Mouse (Mus musculus) megakaryocyte progenitor cell, adult 5-6 weeks (primary cell): ENCODE measurements around the gene Tmem210. TPM values are rescaled to one million over a fixed set of nuclear protein-coding genes. Genes with fewer than 3 reads are reported as not detected.

Experiments used
- ATAC-seq: replicated peaks from 2 replicates; pipeline ENCODE4 v1.8.0; 2016; ENCODE audit warnings: mild to moderate bottlenecking, moderate TSS enrichment, inconsistent platforms; ENCODE audit not compliant: poor library complexity
- total RNA-seq, 2 experiments: library from RNA; stranded (forward) in 1 of 2; stranded (reverse) in 1 of 2; fragments of 157-497, 149-512 nt in 1 of 2; fragments of 200-1000 nt in 1 of 2; gene quantifications; 2 replicates each; pipeline versions ENCODE4 v1.2.3 to v1.2.4; 2015 to 2017

Gene Tmem210
- total RNA-seq, 2 experiments from 2014 or later, result not detected

DNA sequence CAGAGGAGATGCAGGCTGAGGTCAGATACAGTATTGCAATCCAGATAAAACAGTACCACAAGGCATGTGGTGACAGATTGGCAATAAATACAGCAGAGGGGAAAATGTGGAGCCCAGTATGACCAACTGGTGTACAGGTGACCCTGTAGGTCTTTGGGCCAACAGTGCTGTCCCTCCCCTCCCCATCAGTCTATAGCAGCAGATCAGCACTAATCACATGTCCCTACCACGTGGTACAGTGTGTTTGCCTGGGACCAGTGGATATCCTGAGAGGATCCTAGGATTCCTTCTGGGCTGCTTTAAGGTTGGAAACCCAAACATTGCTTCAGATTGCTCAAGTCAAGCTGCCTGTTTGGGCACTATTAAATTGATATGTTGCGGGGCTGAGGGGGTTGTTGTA lies 45.6 kb downstream of the Tmem210 start:
- no peak for ATAC-seq

DNA sequence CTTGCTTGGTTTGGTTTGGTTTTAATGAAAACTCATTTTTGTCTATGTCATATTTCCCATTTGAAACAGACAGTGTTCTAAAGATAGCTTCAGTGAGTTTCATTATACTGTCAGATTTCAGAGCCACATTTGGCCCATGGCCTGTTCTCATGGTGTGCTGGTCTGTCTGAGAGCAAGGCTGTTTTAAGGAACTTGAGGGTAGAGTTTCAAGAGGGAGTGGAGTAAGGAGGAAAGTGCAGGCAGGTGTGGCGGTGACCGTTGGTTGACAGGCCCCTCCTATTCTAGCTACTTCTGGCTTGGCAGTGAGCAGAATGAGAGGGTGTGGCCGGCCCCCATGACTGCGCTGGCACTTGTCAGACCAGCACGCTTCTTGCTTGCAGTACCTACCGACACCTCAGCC lies 50.4 kb downstream of the Tmem210 start:
- ATAC-seq, result peak; percentile 93

Other genes with a start within 250 kb of the Tmem210 start
Only the 30 nearest of the 34 such genes appear.
- not detected in 2 replicates for gene Noxa1, start 193.0 kb upstream of the Tmem210 start, total RNA-seq (2015)
- gene Noxa1, start 193.0 kb upstream of the Tmem210 start, total RNA-seq (2017), result not detected in 2 replicates
- 0.42 and 0.51 TPM in 2 replicates for gene Nrarp, start 107.4 kb upstream of the Tmem210 start, total RNA-seq (2015)
- gene Nrarp, start 107.4 kb upstream of the Tmem210 start, total RNA-seq (2017), result 0.78 and 1.3 TPM in 2 replicates
- 11.4 and 12.5 TPM in 2 replicates for gene Tor4a, start 91.3 kb upstream of the Tmem210 start, total RNA-seq (2015)
- gene Tor4a, start 91.3 kb upstream of the Tmem210 start, total RNA-seq (2017), result 16.1 and 17.6 TPM in 2 replicates
- 23.7 and 28.9 TPM in 2 replicates for gene Nelfb, start 76.7 kb upstream of the Tmem210 start, total RNA-seq (2015)
- gene Nelfb, start 76.7 kb upstream of the Tmem210 start, total RNA-seq (2017), result 35.8 and 38.7 TPM in 2 replicates
- gene Stpg3, start 73.5 kb upstream of the Tmem210 start, total RNA-seq (2015), result 0.30 TPM in 1 of 2 replicates, not detected in the other
- 0.54 TPM in 1 of 2 replicates, not detected in the other for gene Stpg3, start 73.5 kb upstream of the Tmem210 start, total RNA-seq (2017)
- not detected in 2 replicates for gene Fam166a, start 69.4 kb upstream of the Tmem210 start, total RNA-seq (2015)
- gene Fam166a, start 69.4 kb upstream of the Tmem210 start, total RNA-seq (2017), result not detected in 2 replicates
- gene Tubb4b, start 63.4 kb upstream of the Tmem210 start, total RNA-seq (2015), result 435 and 440 TPM in 2 replicates
- 571 and 580 TPM in 2 replicates for gene Tubb4b, start 63.4 kb upstream of the Tmem210 start, total RNA-seq (2017)
- not detected in 2 replicates for gene Slc34a3, start 53.8 kb upstream of the Tmem210 start, total RNA-seq (2015)
- not detected in 2 replicates for gene Slc34a3, start 53.8 kb upstream of the Tmem210 start, total RNA-seq (2017)
- gene Rnf224, start 51.4 kb upstream of the Tmem210 start, total RNA-seq (2015), result not detected in 2 replicates
- gene Rnf224, start 51.4 kb upstream of the Tmem210 start, total RNA-seq (2017), result 0.25 TPM in 1 of 2 replicates, not detected in the other
- gene Rnf208, start 45.9 kb upstream of the Tmem210 start, total RNA-seq (2015), result 0.69 TPM in 1 of 2 replicates, not detected in the other
- 0.29 TPM in 1 of 2 replicates, not detected in the other for gene Rnf208, start 45.9 kb upstream of the Tmem210 start, total RNA-seq (2017)
- not detected in 2 replicates for gene Cysrt1, start 45.7 kb upstream of the Tmem210 start, total RNA-seq (2015)
- gene Cysrt1, start 45.7 kb upstream of the Tmem210 start, total RNA-seq (2017), result not detected in 2 replicates
- gene AL732309.1, start 41.3 kb upstream of the Tmem210 start, total RNA-seq (2015), result 3.9 and 5.0 TPM in 2 replicates
- gene AL732309.1, start 41.3 kb upstream of the Tmem210 start, total RNA-seq (2017), result 3.2 and 3.8 TPM in 2 replicates
- 11.4 and 12.8 TPM in 2 replicates for gene Tmem203, start 32.7 kb upstream of the Tmem210 start, total RNA-seq (2015)
- gene Tmem203, start 32.7 kb upstream of the Tmem210 start, total RNA-seq (2017), result 9.6 and 9.8 TPM in 2 replicates
- gene Tprn, start 25.5 kb upstream of the Tmem210 start, total RNA-seq (2015), result 7.9 and 13.3 TPM in 2 replicates
- 7.6 and 9.2 TPM in 2 replicates for gene Tprn, start 25.5 kb upstream of the Tmem210 start, total RNA-seq (2017)
- gene Ssna1, start 15.7 kb upstream of the Tmem210 start, total RNA-seq (2015), result 136 and 148 TPM in 2 replicates
- gene Ssna1, start 15.7 kb upstream of the Tmem210 start, total RNA-seq (2017), result 71.3 and 92.7 TPM in 2 replicates
- gene Anapc2, start 15.7 kb upstream of the Tmem210 start, total RNA-seq (2015), result 28.3 and 34.4 TPM in 2 replicates
- gene Anapc2, start 15.7 kb upstream of the Tmem210 start, total RNA-seq (2017), result 36.5 and 42.4 TPM in 2 replicates
- gene Lrrc26, start 1.8 kb downstream of the Tmem210 start, total RNA-seq (2015), result not detected in 2 replicates
- gene Lrrc26, start 1.8 kb downstream of the Tmem210 start, total RNA-seq (2017), result not detected in 2 replicates
- not detected in 2 replicates for gene Grin1, start 31.0 kb downstream of the Tmem210 start, total RNA-seq (2015)
- not detected in 2 replicates for gene Grin1, start 31.0 kb downstream of the Tmem210 start, total RNA-seq (2017)
- gene Man1b1, start 44.2 kb downstream of the Tmem210 start, total RNA-seq (2015), result 19.1 and 23.4 TPM in 2 replicates
- 42.5 and 52.1 TPM in 2 replicates for gene Man1b1, start 44.2 kb downstream of the Tmem210 start, total RNA-seq (2017)
- 15.8 and 16.3 TPM in 2 replicates for gene Dpp7, start 68.2 kb downstream of the Tmem210 start, total RNA-seq (2015)
- 19.1 and 32.9 TPM in 2 replicates for gene Dpp7, start 68.2 kb downstream of the Tmem210 start, total RNA-seq (2017)
- gene Uap1l1, start 77.5 kb downstream of the Tmem210 start, total RNA-seq (2015), result 42.2 and 60.4 TPM in 2 replicates
- 13.6 and 14.5 TPM in 2 replicates for gene Uap1l1, start 77.5 kb downstream of the Tmem210 start, total RNA-seq (2017)
- gene Sapcd2, start 84.2 kb downstream of the Tmem210 start, total RNA-seq (2015), result 6.0 and 10.8 TPM in 2 replicates
- gene Sapcd2, start 84.2 kb downstream of the Tmem210 start, total RNA-seq (2017), result 5.8 and 6.7 TPM in 2 replicates
- gene Entpd2, start 107.7 kb downstream of the Tmem210 start, total RNA-seq (2015), result not detected in 2 replicates
- gene Entpd2, start 107.7 kb downstream of the Tmem210 start, total RNA-seq (2017), result not detected in 2 replicates
- 1.5 TPM in 1 of 2 replicates, not detected in the other for gene Npdc1, start 111.2 kb downstream of the Tmem210 start, total RNA-seq (2015)
- gene Npdc1, start 111.2 kb downstream of the Tmem210 start, total RNA-seq (2017), result 0.27 TPM in 1 of 2 replicates, not detected in the other
- gene Fut7, start 135.1 kb downstream of the Tmem210 start, total RNA-seq (2015), result 11.1 and 12.5 TPM in 2 replicates
- 21.4 and 24.2 TPM in 2 replicates for gene Fut7, start 135.1 kb downstream of the Tmem210 start, total RNA-seq (2017)
- gene Abca2, start 140.6 kb downstream of the Tmem210 start, total RNA-seq (2015), result 66.7 and 70.5 TPM in 2 replicates
- gene Abca2, start 140.6 kb downstream of the Tmem210 start, total RNA-seq (2017), result 26.9 and 29.5 TPM in 2 replicates
- gene Clic3, start 168.7 kb downstream of the Tmem210 start, total RNA-seq (2015), result not detected in 2 replicates
- 0.27 TPM in 1 of 2 replicates, not detected in the other for gene Clic3, start 168.7 kb downstream of the Tmem210 start, total RNA-seq (2017)
- gene Paxx, start 172.9 kb downstream of the Tmem210 start, total RNA-seq (2015), result 32.8 and 40.9 TPM in 2 replicates
- 15.3 and 21.3 TPM in 2 replicates for gene Paxx, start 172.9 kb downstream of the Tmem210 start, total RNA-seq (2017)
- 0.42 TPM in 1 of 2 replicates, not detected in the other for gene Ptgds, start 181.9 kb downstream of the Tmem210 start, total RNA-seq (2015)
- not detected in 2 replicates for gene Ptgds, start 181.9 kb downstream of the Tmem210 start, total RNA-seq (2017)
- 0.27 TPM in 1 of 2 replicates, not detected in the other for gene Lcn12, start 205.8 kb downstream of the Tmem210 start, total RNA-seq (2015)
- not detected in 2 replicates for gene Lcn12, start 205.8 kb downstream of the Tmem210 start, total RNA-seq (2017)